Mouse (Mus musculus) kidney, adult 8-10 months (tissue): Measurements from ENCODE around the gene Eml1.
"Not testable (repeated sequence)": the region's sequence is repeated elsewhere in the genome, so short reads cannot be mapped to it uniquely, and the experiment has no call there.

ENCODE experiments used
- DNase-seq, 2 experiments: peaks; one replicate each; pipeline ENCODE4 v3.0.0; 2022

Gene Eml1

GRCm38 (mm10) chr12:108480704-108481365, 110.1 kb downstream of the Eml1 start:
- DNase-seq: no peak

- no peak for DNase-seq
Observed at GRCm38 (mm10) chr12:108489076-108489475, 118.3 kb downstream of the Eml1 start.

- DNase-seq: no peak
Observed at GRCm38 (mm10) chr12:108489741-108490140, 119.0 kb downstream of the Eml1 start.

GRCm38 (mm10) chr12:108490336-108490735, 119.6 kb downstream of the Eml1 start:
- no peak for DNase-seq

- DNase-seq: no peak
Observed at GRCm38 (mm10) chr12:108490954-108491353, 120.2 kb downstream of the Eml1 start.

GRCm38 (mm10) chr12:108494011-108494541, 123.3 kb downstream of the Eml1 start:
- peak; percentile 53 to 63 for DNase-seq

GRCm38 (mm10) chr12:108495455-108496235, 124.9 kb downstream of the Eml1 start:
- no peak for DNase-seq

GRCm38 (mm10) chr12:108503064-108503463, 132.3 kb downstream of the Eml1 start:
- no peak for DNase-seq

- no peak for DNase-seq
Observed at GRCm38 (mm10) chr12:108503582-108503981, 132.8 kb downstream of the Eml1 start.

- no peak for DNase-seq
Observed at GRCm38 (mm10) chr12:108505846-108506245, 135.1 kb downstream of the Eml1 start.

GRCm38 (mm10) chr12:108507046-108507445, 136.3 kb downstream of the Eml1 start:
- not testable (repeated sequence) for DNase-seq

- DNase-seq: no peak
Observed at GRCm38 (mm10) chr12:108510571-108510970, 139.8 kb downstream of the Eml1 start.

GRCm38 (mm10) chr12:108511009-108511408, 140.3 kb downstream of the Eml1 start:
- DNase-seq: no peak

GRCm38 (mm10) chr12:108515464-108515863, 144.7 kb downstream of the Eml1 start:
- DNase-seq: no peak

GRCm38 (mm10) chr12:108519374-108519773, 148.6 kb downstream of the Eml1 start:
- no peak for DNase-seq

- peak in 1 of 2 experiments; percentile 33 for DNase-seq
Observed at GRCm38 (mm10) chr12:108529214-108529613, 158.5 kb downstream of the Eml1 start.

- no peak for DNase-seq
Observed at GRCm38 (mm10) chr12:108534484-108534883, 163.7 kb downstream of the Eml1 start.

GRCm38 (mm10) chr12:108536461-108536860, 165.7 kb downstream of the Eml1 start:
- DNase-seq: no peak

GRCm38 (mm10) chr12:108541088-108541487, 170.3 kb downstream of the Eml1 start:
- peak; percentile 14 to 47 for DNase-seq

- no peak for DNase-seq
Observed at GRCm38 (mm10) chr12:108546508-108547153, 175.9 kb downstream of the Eml1 start.

- no peak for DNase-seq
Observed at GRCm38 (mm10) chr12:108547251-108547875, 176.6 kb downstream of the Eml1 start.

GRCm38 (mm10) chr12:108551731-108552130, 181.0 kb downstream of the Eml1 start:
- no peak for DNase-seq

GRCm38 (mm10) chr12:108553079-108553478, 182.3 kb downstream of the Eml1 start:
- no peak for DNase-seq
